ENCODE assay signal across 27 mouse cellular contexts in genomic region chr8:48348901-48349300, GRCm38 (mm10).
"Had no signal": no experiment of that assay in that cellular context is flagged by ENCODE, and none has a peak within 500 bp of the region (broad histone marks: within the 10 kb centered on the region; RNA-seq: fewer than 3 reads in every experiment).

No protein-coding gene starts in this region.

- H3K27me3 ChIP-seq: heart, embryonic 13.5 days; heart, embryonic 15.5 days; hindbrain, embryonic 13.5 days; hindbrain, embryonic 15.5 days; intestine, embryonic 15.5 days; kidney, embryonic 15.5 days; limb, embryonic 13.5 days; limb, embryonic 15.5 days; liver, embryonic 12.5 days had no signal

- H3K36me3 ChIP-seq: heart, embryonic 13.5 days; heart, embryonic 15.5 days; hindbrain, embryonic 13.5 days; hindbrain, embryonic 15.5 days; intestine, embryonic 15.5 days; limb, embryonic 15.5 days; liver, embryonic 12.5 days had no signal

- H3K4me1 ChIP-seq: heart, embryonic 13.5 days; heart, embryonic 15.5 days; hindbrain, embryonic 13.5 days; intestine, embryonic 15.5 days; kidney, embryonic 15.5 days; limb, embryonic 15.5 days; liver, embryonic 12.5 days had no signal

- H3K27ac ChIP-seq: gastrocnemius, adult 2 months; heart, embryonic 10.5 days; heart, embryonic 13.5 days; heart, embryonic 15.5 days; hindbrain, embryonic 13.5 days; hindbrain, embryonic 15.5 days; hindbrain, postnatal 0 days; intestine, embryonic 15.5 days; kidney, embryonic 15.5 days; kidney, postnatal 0 days; limb, embryonic 13.5 days; limb, embryonic 15.5 days; liver, embryonic 12.5 days; liver, embryonic 14.5 days had no signal

- H3K9ac ChIP-seq: heart, embryonic 13.5 days; heart, embryonic 15.5 days; hindbrain, embryonic 13.5 days; hindbrain, embryonic 15.5 days; intestine, embryonic 15.5 days; kidney, embryonic 15.5 days; limb, embryonic 13.5 days; limb, embryonic 15.5 days; liver, embryonic 12.5 days; liver, embryonic 14.5 days had no signal

- DNase-seq: gastrocnemius, adult 2 months; gastrocnemius, postnatal 10 days; gastrocnemius, postnatal 25 days; heart, adult 18-20 months; heart, postnatal 14 days; heart, postnatal 36 days; kidney, adult 11 months; kidney, adult 2 months; kidney, adult 9 months; kidney, postnatal 14 days; kidney, postnatal 36 days; layer of hippocampus, adult 9-11 months; layer of hippocampus, postnatal 36 days; left cerebral cortex, postnatal 4 days had no signal

- H3K9me3 ChIP-seq: heart, embryonic 15.5 days; hindbrain, embryonic 13.5 days; hindbrain, embryonic 15.5 days; intestine, embryonic 15.5 days; limb, embryonic 13.5 days; limb, embryonic 15.5 days had no signal

- H3K4me2 ChIP-seq: heart, embryonic 13.5 days; heart, embryonic 15.5 days; hindbrain, embryonic 13.5 days; hindbrain, embryonic 15.5 days; intestine, embryonic 15.5 days; kidney, embryonic 15.5 days; limb, embryonic 13.5 days; limb, embryonic 15.5 days; liver, embryonic 12.5 days had no signal

- ATAC-seq: hindbrain, postnatal 0 days; intestine, embryonic 15.5 days; liver, embryonic 12.5 days had no signal

- H3K4me3 ChIP-seq: gastrocnemius, adult 2 months; heart, embryonic 10.5 days; heart, embryonic 13.5 days; heart, embryonic 15.5 days; hindbrain, embryonic 13.5 days; hindbrain, embryonic 15.5 days; intestine, embryonic 15.5 days; kidney, embryonic 15.5 days; limb, embryonic 13.5 days; limb, embryonic 15.5 days; liver, embryonic 12.5 days had no signal
